Mouse (Mus musculus): ENCODE results near the gene Ephx1.

The Ephx1 gene

GRCm38 (mm10) chr1:181014731-181015500 is 5.8 kb downstream of the Ephx1 start:
- no peak for DNase-seq (ENCODE audit: inconsistent ontology term)

- DNase-seq (ENCODE audit: inconsistent ontology term), result no peak
Observed at GRCm38 (mm10) chr1:181013446-181013845, 7.3 kb downstream of the Ephx1 start.

- no peak for DNase-seq (ENCODE audit: inconsistent ontology term)
Observed at GRCm38 (mm10) chr1:181012416-181012815, 8.3 kb downstream of the Ephx1 start.

GRCm38 (mm10) chr1:181011601-181012000 is 9.1 kb downstream of the Ephx1 start:
- no peak for DNase-seq (ENCODE audit: inconsistent ontology term)

GRCm38 (mm10) chr1:181010171-181010932 is 10.4 kb downstream of the Ephx1 start:
- no peak for DNase-seq (ENCODE audit: inconsistent ontology term)

- DNase-seq (ENCODE audit: inconsistent ontology term), result peak; percentile 92
Observed at GRCm38 (mm10) chr1:181009754-181010153, 10.9 kb downstream of the Ephx1 start.

GRCm38 (mm10) chr1:181009011-181009590 is 11.6 kb downstream of the Ephx1 start:
- DNase-seq (ENCODE audit: inconsistent ontology term), result no peak

GRCm38 (mm10) chr1:181008266-181008665 is 12.4 kb downstream of the Ephx1 start:
- DNase-seq (ENCODE audit: inconsistent ontology term), result no peak

GRCm38 (mm10) chr1:181007831-181008230 is 12.9 kb downstream of the Ephx1 start:
- DNase-seq (ENCODE audit: inconsistent ontology term), result no peak

- DNase-seq (ENCODE audit: inconsistent ontology term), result no peak
Observed at GRCm38 (mm10) chr1:181005331-181005730, 15.4 kb downstream of the Ephx1 start.

GRCm38 (mm10) chr1:181003790-181004189 is 16.9 kb downstream of the Ephx1 start:
- DNase-seq (ENCODE audit: inconsistent ontology term), result no peak

GRCm38 (mm10) chr1:181001621-181002020 is 19.1 kb downstream of the Ephx1 start:
- no peak for DNase-seq (ENCODE audit: inconsistent ontology term)

GRCm38 (mm10) chr1:181001217-181001616 is 19.5 kb downstream of the Ephx1 start:
- no peak for DNase-seq (ENCODE audit: inconsistent ontology term)

- DNase-seq (ENCODE audit: inconsistent ontology term), result peak; percentile 54
Observed at GRCm38 (mm10) chr1:181000501-181001092, 20.1 kb downstream of the Ephx1 start.

- DNase-seq (ENCODE audit: inconsistent ontology term), result peak; percentile 32
Observed at GRCm38 (mm10) chr1:180992142-180992541, 28.6 kb downstream of the Ephx1 start.

- DNase-seq (ENCODE audit: inconsistent ontology term), result no peak
Observed at GRCm38 (mm10) chr1:180990671-180991070, 30.0 kb downstream of the Ephx1 start.

- peak; percentile 47 for DNase-seq (ENCODE audit: inconsistent ontology term)
Observed at GRCm38 (mm10) chr1:180987759-180988158, 32.9 kb downstream of the Ephx1 start.

- DNase-seq (ENCODE audit: inconsistent ontology term), result no peak
Observed at GRCm38 (mm10) chr1:180986701-180987100, 34.0 kb downstream of the Ephx1 start.

- peak; percentile 45 for DNase-seq (ENCODE audit: inconsistent ontology term)
Observed at GRCm38 (mm10) chr1:180981298-180982046, 39.2 kb downstream of the Ephx1 start.

GRCm38 (mm10) chr1:180980464-180980863 is 40.2 kb downstream of the Ephx1 start:
- DNase-seq (ENCODE audit: inconsistent ontology term), result no peak

- DNase-seq (ENCODE audit: inconsistent ontology term), result no peak
Observed at GRCm38 (mm10) chr1:180979484-180980251, 41.0 kb downstream of the Ephx1 start.

Measured in Muller cell, postnatal 12 days (primary cell).